Mouse (Mus musculus): ENCODE results near the gene Eno2.
"Not testable (repeated sequence)": the region's sequence is repeated elsewhere in the genome, so short reads cannot be mapped to it uniquely, and the experiment has no call there.

Eno2 gene

DNA sequence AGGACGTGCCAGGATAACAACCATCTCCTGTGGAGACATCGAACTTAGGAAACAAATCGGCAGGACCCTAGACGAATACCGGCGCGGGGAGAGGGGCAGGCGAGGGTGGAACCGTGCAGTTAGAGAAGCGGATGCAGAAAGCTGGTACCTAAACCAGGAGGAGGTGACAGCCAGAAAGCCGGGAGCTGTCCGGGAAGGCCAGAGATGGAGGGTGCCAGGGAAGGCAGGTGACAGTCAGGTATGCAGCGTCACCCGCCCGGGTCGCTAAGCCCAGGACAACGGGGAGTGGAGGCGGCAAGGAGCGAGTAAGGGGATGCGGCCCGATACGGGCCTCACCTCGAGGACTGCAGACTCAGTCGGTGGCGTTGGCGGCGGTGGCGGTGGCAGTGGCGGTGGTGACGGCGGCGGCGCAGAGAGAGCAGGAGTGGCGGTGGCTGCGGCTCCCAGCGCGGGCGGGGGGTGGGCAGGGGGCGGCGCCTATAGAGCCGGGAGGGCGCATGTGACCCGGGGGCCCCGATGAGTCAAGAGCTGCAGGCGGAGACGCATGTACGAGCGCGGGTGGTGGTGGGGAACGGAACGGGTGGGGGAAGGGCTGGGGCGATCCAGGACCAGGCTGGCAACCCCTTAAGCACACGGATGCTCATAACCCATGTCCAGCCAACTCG, at the start of gene Eno2:
Gene Eno2, minus strand, starts transcription at position 573 of the 665 bp plus-strand sequence.
- in situ Hi-C loops (cut with MboI): no loop called here

DNA sequence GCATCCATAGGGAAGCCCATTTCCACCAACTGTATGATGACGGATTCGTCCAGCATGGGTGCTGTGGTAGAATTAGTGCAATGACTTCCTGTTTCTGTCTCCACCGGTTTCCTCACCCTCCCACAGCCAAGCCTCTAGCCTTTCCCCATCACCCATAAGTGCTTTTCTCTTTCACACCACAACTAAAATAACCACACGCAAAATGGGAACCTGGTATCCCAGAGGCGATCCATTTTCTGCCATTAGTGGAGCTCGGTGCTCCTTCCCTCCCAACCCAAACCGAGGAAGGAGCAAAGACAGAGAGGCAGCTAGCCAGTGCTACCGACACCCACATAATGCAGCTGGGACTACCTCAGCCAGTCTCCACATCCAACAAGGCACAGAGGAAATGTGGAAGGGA, 48.5 kb upstream of the Eno2 start:
- in situ Hi-C loops (cut with MboI): no loop called here

DNA sequence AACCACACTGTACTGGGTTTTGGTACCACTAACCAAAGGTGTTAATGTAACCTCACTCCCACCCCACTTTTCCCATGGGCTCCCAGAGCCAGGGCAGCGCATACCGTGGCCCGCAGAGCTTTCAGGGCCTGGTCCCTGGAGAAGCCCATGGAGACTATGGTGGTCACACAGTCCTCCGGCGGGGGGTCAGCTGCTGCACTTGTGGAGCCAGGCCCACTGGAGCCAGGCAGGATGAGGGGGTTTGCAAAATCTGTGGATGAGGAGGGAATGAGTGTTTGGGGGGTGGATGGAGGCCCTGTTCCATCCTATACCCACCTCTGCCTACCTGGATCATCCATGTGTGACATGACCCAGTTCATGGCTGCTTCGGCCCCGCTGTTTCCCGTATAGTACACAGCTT, 48.1 kb upstream of the Eno2 start:
- in situ Hi-C loops (cut with MboI): no loop called here

DNA sequence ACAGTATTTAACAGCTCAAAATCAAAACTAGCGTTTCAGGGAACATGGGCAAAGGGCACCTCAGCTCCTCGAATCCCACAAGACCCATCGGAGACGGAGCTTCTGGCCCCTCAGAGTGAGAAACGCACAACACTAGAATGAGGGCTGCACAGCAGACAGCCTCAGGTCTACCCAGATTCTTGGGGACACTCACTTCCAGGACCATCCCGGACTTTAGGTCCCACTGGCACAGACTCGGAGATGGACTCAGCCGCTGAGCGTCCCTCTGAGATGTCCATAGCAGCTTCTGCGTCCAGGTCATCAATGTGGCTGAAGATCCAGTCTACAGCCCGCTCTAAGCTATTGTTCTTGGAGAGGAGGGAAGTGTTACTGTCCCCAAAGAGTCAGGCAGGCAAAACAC, 47.7 kb upstream of the Eno2 start:
- in situ Hi-C loops (cut with MboI): no loop called here

DNA sequence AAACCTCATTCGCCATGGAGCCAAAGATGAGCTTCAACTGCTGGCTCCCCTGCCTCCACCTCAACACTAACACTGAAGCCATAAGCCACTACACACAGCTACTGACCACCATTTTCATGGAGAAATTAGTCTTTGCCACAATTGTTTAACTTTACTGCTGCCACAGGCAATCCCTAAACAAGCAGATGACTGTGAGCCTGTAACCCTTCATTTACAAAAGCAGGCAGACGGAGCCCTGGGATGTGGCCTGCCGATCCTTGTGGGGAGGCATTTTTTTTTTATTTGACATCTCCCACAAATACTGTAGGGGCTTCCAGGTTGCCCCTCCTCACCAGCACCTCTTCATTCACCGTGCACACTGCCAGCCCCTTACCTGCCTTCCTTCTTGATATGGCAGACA, 47.1 kb upstream of the Eno2 start:
- in situ Hi-C loops (cut with MboI): no loop called here

DNA sequence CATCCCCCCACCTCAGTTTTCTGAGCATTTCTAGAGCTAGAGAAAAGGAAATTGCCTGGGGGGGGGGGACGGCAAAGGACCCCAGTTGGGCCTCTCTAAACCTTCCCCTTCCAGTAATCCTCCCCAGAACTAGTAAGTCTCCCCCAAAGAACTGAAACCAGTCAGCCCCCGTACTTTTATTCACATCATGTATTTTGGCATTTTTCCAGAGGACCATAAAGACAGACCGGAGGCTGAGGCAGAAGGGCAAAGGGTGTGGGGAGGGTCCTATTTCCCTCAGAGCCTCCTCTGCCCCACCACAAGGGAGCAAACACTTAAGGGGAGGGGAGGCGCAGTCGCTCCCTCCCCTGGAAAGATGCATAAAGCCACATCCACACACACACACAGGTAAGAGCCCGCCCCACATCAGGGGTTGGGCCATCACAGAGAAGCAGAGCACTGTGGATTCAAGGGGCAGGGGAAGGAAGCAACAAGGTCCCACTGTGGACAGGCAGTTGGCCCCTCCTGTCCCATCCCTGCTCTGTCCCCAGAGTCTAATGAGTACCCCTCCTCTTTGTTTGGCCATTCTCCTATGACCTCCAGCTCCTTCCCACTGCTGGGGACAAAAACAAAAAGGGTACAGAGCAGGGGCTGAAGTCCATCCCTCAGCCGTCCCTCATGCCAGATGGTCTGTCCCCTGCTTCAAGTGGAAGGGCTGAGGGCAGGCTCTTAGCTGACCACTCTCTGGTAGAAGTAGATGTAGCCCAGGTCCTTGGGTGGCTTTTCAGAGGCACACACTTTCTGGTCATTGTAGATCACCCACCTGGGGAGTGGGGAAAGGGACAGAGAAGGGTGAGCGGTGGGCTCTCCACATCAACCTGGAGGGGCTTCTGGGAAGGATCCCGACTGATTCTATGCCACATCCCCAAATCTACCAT, 45.6 kb upstream of the Eno2 start:
- in situ Hi-C loops (cut with MboI): no loop called here

DNA sequence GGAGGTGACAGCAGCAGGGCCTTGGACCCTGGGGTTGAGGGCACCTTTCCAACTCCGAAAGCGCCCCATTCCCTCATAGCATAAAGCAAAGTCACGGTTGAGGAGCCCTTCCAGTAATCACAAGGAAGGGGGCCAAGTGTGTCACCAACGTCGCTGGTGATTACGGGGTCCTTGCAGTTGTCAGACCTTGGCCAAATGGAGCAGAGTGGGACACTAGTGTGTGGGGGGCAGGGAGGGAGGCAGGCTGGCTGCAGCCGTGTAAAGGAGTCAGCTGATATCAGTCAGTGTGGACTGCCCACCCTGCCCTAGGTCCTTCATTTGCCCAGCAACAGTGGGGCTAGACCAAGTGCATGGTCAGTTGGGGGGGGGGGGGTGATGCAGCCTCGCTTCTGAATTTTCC, 45.0 kb upstream of the Eno2 start:
- in situ Hi-C loops (cut with MboI): no loop called here

DNA sequence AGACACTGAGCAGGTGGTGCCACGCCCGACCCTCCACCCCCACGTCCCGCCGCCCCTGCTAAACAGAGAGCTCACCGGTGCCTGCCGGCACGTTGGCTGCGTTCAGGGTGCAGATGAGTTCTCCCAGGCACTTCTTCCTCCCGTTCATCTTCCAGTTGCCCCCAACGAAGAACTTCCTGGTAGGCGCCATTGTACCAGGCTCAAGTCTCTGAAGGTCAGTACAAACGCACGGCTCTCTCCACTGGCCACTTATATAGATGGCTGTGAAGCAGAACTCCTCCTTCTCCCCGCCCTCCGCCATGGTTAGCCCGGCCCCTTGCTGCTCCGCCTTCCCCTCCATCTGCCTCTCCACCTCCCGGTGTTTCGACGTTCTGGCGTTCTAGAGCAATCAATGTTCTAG, 44.5 kb upstream of the Eno2 start, which contains the start of gene Tpi1:
Gene Tpi1, minus strand, starts transcription at position 364 of the 400 bp plus-strand sequence.
- in situ Hi-C loops (cut with MboI): no loop called here

DNA sequence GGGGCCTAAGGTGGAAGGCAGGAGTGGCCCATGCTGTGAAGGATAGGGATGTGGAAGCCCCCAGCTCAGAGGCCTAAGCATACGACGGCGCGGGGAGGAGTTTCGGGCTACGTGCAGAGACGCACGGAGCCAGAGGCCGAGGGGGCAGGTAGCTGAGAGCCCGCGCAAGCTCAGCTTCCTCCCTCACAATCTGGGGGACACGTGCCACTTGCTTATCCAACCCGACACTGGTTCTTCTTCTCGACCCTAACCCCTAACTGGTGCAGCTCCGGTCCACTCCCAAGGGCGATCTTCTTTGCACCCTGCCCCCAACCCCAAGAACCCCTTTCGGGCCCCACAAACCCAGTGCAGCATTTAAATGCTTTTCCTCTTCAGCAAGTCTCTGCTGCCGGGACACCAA, 44.0 kb upstream of the Eno2 start:
- in situ Hi-C loops (cut with MboI): no loop called here

DNA sequence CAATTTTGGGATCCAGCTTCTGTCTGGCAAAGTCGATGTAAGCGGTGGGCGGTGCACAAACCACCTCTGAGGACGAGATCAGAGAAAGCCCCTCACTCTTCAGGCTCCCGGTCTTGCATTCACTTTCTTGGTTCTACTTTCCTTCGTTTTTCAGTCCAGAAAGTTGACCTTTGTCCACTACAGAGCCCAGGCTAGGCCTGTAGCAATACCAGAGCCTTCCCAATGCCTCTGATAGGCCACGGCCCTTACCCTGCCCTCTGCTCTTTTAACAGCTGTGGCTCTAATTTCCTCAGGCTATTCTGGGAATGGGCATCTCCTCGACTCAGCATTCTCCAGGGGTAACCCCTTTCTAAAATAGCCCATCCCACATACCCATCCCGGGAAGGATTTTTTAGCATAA, 43.4 kb upstream of the Eno2 start:
- in situ Hi-C loops (cut with MboI): no loop called here

DNA sequence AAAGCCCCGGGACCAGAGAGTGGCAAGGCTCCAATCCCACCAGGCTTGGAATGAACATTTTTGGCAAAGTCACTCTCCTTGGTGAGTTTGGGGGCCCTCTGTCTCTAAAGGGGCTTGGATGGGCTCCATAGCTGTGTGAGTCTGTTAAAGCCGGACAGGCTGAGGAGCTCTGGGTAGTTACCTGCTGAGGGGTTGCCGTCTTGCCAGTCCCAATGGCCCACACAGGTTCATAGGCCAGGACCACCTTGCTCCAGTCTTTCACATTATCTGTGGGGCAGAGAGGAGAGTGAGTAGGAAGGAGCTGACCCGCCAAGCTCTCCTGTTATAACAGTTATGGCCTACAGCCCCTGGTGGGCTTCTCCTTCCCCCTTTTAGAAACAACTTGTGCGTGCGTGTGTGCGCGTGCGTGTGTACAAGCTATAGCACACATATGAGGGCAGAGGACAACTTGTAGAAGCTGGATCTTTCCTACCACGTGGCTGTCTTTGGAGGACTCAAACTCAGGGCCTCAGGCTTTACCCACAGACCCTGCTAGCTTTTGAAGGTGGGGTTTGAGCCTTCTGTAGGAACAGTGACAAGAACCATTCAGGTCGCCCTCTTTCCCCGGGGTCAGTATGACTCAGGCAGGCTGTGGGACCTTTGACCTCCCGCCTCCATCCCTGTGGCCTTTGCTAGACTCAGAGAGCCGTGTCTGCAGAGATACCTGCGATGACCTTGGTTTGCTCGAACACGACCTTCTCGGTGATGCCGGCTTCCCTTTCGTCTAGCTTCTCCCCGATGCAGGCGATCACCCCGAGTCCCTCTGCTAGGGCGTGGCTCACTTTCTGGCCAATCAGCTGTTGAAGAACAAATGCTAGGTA, 42.5 kb upstream of the Eno2 start:
- in situ Hi-C loops (cut with MboI): no loop called here

DNA sequence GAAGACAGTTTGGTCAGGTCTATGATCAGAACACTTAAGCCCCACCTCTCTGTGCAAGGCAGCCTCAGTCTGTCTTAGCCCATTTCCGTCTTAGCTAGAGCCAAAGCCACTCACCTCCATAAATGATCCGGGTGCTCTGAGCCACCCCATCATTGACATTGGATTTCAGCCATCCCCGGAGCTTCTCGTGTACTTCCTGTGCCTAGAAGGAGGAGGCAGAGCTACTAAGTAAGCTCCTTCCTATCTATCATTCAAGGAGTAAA, 41.9 kb upstream of the Eno2 start:
- in situ Hi-C loops (cut with MboI): no loop called here

DNA sequence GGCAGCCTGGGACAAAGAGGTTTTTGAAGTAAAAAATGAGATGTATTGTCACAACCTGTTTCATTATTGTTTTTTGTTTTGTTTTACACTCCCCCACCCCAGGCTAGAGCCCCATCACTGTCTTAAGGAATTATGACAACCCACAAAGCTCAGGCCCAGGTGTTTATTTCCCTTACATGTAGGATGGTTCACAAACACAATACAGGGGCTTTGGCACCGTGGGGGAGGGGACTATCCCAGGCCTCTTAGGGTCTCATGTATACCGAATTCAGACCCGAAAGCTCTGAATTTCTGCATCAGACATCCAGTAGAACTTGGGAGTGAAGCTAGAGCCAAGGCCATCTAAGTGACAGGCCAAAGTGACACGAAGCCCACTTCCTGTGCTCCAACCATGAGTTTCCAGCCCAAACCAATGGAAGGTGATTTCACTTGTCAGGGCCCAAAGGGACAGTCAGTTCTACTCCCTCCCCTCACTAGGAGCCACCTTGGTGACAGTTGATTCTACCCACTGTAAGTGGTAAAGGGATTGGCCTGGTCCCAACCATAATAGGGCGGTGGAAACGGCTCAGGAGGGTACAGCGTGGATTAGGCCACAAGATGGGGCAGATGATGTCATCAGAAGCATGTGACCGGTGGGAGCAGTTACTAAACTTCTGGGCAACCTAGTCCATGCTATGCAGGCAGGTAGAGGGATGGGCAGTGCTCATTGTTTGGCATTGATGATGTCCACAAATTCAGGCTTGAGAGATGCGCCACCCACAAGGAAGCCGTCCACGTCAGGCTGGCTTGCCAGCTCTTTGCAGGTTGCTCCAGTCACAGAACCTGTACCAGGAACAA, 41.3 kb upstream of the Eno2 start:
- in situ Hi-C loops (cut with MboI): not testable (repeated sequence)

DNA sequence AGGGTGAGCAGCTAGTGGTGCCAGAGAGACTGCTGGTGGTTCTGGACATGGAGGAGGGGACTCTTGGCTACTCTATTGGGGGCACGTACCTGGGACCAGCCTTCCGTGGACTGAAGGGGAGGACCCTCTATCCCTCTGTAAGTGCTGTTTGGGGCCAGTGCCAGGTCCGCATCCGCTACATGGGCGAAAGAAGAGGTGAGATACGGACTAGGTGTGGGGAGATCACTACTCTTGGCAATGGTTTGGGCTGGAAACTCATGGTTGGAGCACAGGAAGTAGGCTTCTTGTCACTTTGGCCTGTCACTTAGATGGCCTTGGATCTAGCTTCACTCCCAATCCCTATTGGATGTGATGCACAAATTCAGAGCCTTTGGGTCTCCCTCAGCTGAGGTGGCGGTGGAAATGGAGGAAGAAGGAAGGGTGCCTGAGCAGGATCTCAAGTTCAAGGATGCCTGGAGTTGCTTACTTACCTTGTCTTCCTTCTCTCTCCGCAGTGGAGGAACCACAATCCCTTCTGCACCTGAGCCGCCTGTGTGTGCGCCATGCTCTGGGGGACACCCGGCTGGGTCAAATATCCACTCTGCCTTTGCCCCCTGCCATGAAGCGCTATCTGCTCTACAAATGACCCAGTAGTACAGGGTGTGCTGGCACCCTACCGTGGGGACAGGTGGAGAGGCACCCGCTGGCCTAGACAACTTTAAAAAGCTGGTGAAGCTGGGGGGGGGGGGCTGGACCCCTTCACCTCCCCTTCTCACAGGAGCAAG, 40.5 kb upstream of the Eno2 start:
- in situ Hi-C loops (cut with MboI): no loop called here

DNA sequence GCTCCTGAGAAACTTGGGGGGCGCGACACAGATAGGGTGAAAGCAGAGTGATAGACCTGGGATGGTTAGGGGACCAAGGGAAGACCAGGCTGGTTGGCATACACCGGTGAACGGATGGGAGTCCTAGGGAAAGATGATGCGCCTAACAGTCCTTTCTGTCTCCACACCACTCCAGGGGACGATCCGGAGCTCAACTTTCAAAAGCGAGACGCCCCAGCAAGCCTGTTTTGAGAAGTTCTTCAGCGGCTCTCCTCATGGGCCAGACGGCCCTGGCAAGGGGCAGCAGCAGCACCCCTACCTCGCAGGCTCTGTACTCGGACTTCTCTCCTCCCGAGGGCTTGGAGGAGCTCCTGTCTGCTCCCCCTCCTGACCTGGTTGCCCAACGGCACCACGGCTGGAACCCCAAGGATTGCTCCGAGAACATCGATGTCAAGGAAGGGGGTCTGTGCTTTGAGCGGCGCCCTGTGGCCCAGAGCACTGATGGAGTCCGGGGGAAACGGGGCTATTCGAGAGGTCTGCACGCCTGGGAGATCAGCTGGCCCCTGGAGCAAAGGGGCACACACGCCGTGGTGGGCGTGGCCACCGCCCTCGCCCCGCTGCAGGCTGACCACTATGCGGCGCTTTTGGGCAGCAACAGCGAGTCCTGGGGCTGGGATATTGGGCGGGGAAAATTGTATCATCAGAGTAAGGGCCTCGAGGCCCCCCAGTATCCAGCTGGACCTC, 39.7 kb upstream of the Eno2 start:
- in situ Hi-C loops (cut with MboI): no loop called here

DNA sequence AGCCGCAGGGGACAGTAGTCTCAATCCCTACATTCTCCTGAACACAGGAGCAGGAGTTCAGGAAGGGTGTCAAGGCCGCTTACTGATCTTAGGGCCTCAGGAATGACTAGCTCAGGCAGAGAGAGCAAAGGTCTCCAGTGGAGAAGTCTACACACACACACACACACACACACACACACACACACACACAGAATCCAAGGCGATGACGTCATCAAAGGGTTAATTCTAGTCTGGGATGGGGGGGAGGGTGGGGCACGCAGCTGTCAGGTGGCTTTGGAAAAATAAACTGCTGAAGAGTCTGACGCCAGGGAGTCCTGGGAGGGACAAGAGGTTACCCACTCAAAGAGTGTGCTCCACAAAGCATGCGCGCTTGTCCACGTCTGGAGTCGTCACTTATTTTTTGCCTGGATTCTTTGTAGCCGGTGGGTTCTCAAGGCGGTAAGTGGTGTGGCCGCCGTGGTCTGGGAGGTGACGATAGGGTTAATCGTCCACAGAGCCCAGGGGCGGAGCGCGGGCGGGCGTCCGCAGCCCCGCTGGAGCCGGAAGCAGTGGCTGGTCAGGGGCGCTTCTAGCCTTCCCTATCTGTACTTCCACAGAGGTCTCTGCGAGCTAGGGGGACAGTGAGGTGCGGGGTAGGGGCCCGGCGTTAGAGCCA, 39.0 kb upstream of the Eno2 start, which contains the start of gene Spsb2:
Gene Spsb2, plus strand, starts transcription at position 304 of the 655 bp plus-strand sequence.
- in situ Hi-C loops (cut with MboI): no loop called here

DNA sequence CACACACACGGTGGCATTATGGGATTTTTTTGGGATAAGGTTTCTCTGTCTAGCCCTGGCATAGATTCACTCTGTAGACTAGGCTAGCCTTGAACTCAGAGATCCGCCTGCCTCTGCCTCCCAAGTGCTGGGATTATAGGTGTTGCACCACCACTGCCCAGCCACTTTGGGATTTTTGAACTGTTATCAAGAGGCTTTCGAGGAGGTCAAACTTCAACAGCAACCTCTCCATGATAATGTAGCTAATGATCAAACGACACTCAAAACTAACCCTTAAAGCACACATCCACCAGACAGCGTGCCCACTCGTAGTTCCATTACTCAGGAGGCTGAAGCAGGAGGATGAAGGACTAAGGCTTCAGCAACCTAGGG, 38.5 kb upstream of the Eno2 start:
- in situ Hi-C loops (cut with MboI): no loop called here

DNA sequence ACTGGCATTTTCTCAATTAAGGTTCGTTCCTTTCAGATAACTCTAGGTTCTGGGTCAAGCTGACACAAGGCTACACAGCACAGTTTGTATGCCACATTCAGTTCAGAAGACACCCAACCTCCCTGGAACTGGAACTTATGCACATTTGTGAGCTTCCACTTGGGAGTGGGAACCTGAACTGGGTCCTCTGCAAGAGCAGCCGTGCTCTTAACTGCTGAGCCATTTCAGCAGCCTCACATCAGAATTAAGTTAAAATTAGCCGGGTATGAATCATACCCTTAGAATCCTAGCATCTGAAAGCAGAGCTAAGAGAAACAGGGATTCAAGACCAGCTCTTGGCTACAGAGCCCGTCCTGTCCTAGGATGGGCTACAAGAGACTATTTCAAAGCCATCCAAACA, 37.9 kb upstream of the Eno2 start:
- in situ Hi-C loops (cut with MboI): no loop called here

DNA sequence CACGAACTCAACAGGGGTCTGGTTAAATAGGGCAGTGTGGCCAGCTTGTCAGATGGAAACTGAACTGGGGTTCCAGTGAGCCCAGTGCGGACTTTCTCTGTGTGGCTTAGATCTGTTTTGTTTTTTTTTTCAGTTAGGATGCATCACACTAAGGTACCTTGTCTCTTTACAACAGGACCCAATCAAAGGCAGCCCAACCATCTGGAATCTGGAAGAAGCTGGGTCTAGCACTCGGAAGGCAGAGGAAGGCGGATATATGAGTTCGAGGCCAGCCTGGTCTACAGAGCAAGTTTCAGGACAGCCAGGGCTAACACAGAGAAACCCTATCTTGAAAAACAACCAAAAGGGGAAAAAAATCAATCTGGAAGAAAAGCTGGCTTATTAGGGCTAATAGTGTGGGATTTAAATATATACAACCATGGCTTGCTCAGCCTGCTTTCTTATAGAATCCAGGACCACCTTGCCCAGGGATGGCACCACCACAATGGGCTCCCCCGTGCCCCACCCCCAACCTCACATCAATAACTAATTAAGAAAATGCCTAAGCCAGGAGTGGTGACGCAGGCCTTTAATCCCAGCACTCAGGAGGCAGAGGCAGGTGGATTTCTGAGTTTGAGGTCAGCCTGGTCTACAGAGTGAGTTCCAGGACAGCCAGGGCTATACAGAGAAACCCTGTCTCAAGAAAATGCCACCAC, 37.1 kb upstream of the Eno2 start:
- in situ Hi-C loops (cut with MboI): no loop called here
